Mouse (Mus musculus) induced T-regulatory cell, adult 2 months (primary cell): ENCODE measurements around the gene Pum2.

Source experiments
- DNase-seq: peaks from one replicate; pipeline ENCODE4 v3.0.0-alpha.2; 2012; ENCODE audit warnings: low read depth

Pum2 gene

DNA sequence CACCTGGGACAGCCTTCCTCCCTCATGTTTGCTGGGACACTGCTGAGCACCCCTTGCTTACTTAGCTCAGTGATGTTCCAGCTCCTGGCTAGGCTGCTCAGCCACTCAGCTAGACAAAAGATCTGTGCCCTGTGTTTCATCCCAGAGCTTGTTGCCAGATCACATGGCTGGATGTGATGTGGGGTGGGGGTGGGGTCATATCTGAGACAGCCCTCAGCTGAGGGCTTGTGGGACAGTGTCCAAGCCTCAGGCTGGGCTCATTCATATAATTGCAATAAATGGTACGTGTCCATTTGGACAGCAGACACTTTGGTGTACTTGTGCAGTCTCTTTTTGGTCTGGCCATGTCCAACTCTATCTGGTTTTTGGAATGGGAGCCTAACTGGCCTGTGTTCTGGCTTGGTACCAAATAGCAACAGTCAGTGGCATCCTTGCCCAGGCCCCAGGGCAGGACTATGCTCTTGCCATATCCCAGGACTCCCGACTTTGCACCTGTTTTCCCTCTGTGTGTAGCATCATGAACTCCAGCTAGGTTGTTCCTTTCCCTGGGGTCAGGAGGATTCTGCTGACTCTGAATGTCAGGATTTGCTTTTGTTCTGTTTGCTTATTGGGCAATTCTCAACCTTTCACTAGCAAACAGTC, 119.6 kb downstream of the Pum2 start:
- DNase-seq, result no peak

DNA sequence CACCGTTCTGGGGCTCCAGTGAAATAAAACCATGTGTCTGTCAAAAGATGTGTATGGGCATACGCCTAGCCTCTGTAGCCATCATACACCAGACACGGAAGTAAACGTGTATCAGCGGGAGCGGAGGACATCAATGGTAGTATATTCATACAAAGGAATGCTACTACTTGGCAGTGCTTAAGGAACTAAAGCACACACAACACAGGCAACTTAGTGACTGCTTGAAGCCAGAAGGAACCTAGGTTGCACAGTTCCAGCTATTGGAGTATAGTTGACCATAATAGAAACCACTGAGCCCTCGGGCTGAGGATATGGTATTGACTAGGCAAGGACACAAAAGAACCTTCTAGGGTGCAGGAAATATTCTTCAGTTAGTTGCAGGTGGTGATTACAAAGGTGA, 124.0 kb downstream of the Pum2 start:
- no peak for DNase-seq

DNA sequence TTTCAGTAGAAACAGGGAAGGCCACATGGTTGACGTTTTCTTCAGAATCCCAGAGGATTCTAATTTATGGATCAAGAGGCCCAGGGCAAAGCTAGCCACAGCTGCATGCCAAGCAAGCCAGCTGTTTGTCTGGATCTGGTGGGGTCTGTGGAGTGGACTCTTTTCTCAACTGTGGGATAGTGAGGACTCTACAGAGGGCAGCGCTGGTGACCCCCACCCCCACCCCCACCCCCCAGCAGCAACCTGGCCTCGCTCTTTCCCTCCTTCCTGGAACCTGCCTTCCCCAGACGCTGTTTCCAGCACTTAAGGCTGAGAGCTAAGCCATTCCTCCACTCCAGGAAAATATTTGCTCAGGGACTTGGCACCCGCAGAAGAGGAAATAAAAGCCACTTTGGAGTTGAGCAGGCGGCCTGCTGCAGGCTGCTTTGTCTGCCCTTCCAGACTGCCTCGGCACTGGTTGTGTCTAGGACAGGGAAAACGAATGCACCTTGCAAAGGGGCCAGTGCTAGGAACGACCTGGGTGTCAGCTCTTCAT, 124.6 kb downstream of the Pum2 start:
- no peak for DNase-seq
